Mouse (Mus musculus) lung, postnatal 36 days (tissue): ENCODE results near the gene Bsdc1.
A peak's percentile ranks its signal among the peaks of the same experiment; 100 is the strongest.
"Not testable (repeated sequence)": the region's sequence is repeated elsewhere in the genome, so short reads cannot be mapped to it uniquely, and the experiment has no call there.

Source experiments
- DNase-seq: peaks from one replicate; pipeline ENCODE4 v3.0.0; 2022; ENCODE audit warnings: mixed read lengths

The Bsdc1 gene

GRCm38 (mm10) chr4:129461183-129461960, at the start of gene Bsdc1:
Bsdc1 (plus strand) TSS chr4:129461581.
- peak; percentile 100 for DNase-seq

DNA sequence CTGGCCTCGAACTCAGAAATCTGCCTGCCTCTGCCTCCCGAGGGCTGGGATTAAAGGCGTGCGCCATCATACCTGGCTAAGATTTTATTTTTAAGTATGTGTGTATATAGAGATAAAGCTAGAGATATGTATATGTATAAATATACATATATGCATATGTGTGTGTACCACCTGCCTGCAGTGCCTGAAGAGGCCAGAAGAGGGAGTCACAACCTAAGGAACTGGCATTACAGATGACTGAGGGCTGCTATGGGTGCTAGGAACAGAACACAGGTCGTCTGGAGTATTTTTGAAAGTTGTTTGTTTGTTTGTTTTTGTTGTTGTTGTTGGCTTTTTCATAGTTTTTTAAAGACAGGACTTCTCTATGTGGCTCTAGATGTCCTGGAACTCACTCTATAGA, 45.5 kb upstream of the Bsdc1 start:
- DNase-seq = no peak

GRCm38 (mm10) chr4:129416478-129416877, 44.9 kb upstream of the Bsdc1 start:
- DNase-seq = no peak

GRCm38 (mm10) chr4:129418321-129418720, 43.1 kb upstream of the Bsdc1 start:
- no peak for DNase-seq

DNA sequence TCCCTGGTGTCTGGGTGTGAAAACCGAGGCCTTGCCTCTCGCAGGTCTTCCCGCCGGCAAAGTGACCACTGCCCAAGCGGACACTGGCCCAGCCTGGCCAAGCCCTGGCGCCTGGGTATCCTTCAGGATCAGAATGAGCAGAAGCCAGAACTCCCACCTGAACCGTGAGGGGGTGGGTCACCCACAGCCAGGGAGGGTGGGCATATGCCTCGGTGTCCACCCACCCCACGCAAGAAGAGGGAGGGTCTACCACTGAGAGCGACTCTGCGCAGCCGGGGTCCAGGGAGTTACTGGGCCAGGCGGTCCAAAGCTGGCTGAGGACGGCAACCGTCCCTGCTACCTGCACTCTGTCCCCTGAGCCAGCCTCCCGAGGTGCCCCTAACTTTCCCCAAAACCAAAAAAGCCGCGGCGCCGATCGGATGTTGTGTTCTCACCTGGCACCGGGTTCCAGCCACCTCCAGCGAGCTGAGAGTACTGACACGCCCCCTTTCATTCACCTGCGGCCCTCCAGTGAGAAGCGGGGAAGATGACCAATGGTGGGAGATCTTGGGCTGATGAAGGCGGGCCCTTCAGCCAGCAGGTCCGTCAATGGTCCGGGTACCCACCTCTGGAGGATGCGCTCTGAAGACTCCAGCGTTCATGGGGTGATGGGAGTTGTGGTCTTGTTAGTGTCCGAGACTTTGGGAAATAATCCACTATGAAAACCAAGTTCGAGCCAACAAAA, 20.9 kb upstream of the Bsdc1 start, which contains the start of gene Zbtb8b:
Gene Zbtb8b (minus strand): TSS at position 514 of the 724 bp plus-strand sequence.
- peak; percentile 76 for DNase-seq

DNA sequence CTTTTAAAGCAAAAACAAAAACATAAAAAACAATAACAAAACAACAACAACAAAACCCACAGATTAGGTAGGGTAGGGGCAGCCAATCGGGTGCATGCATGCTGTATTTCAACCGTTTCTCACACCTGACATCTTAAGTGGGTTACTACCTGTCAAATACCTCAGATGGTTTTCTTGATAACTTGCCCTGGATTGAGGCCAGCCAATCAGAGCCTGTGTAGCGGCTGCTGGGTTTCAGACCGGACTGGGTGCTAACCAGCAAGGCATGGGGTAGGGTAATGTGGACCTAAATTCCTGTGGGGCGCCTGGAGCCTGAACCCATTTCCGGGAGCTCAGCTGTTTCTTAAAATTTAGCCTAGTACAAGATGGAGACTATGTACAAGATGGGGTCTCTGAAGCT, 20.2 kb upstream of the Bsdc1 start:
- peak; percentile 15 for DNase-seq

DNA sequence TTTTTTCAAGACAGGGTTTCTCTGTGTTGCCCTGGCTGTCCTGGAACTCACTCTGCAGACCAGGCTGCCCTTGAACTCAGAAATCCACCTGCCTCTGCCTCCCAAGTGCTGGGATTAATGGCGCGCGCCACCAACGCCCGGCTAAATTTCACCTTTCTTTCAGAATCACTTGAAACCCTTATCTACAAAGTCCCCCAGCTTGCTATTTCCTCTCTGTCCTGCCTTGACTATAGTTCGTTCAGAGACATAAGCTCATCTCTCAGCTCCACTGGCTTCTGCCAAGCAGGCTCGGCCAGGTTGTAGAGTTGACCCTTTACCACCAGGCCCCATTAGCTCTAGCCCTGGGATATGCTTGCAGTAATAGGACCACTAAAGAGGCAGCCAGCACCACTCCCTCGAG, 14.0 kb upstream of the Bsdc1 start:
- no peak for DNase-seq

DNA sequence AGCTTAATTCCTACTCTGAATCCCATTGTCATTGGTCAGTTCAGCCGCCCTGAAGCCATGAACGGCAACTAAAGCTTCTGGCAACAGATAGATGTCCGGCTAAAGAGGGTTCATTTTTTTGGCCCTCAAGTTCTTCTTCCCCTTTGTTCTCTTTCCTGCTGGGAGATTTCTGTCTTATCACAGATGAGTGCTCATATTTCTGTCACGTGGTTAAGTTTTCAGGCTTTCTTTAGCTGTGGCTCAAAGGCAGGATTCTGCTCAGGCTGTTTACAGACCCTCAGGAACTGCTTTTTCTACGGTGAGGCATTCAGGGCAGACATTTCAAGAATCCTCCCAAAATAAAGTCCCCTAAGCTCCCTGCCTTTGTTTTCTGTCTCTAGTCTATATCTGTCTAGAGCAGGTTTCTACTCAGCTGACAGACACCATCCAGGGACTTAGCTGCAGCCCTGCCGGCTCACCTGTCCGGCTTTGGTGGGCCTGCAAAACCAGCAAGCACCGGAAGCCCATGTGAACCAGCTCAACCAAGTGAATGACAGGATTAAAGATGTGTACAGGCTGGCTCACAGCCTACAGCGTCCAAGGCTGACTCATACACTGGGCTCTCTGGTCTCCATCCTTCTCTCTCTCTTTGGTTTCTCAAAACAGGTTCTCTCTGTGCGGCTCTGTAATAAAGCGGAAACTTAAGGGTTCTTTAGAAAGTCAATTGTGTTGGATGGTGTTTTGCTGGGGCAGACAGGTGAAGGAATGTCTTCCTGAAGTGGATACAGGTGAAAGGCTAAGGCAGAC, 13.4 kb upstream of the Bsdc1 start:
- DNase-seq = no peak

- no peak for DNase-seq
Observed at GRCm38 (mm10) chr4:129448713-129449112, 12.7 kb upstream of the Bsdc1 start.

GRCm38 (mm10) chr4:129450851-129451250, 10.5 kb upstream of the Bsdc1 start:
- DNase-seq = no peak

DNA sequence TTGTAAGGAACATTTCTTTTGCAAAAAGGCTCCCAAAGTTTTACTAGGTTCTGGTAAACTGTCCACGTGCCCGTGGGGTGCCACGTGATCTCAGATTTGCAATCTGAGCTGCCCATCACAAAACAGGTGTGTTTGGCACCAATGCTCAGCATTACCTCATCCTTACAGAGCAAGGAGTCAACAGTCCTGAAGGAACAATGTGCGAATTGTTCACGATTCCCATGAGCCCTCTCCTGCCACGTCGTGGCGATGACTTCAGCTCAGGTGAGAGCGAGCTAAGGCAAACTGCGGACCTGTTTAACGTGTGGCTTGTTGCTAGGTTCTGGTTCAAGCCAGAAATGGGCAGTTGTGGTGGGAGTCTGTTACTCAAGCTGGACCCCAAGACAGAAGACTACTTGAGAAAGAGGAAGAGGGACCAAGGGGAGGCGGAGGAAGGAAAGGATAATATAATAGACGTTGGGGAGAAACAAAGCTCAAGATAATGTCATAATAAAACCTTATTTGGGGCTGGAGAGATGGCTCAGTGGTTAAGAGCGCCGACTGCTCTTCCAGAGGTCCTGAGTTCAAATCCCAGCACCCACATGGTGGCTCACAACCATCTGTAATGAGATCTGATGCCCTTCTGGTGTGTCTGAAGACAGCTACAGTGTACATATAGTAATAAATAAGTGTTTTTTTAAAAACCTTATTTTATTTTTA, 9.8 kb upstream of the Bsdc1 start:
- DNase-seq = no peak

DNA sequence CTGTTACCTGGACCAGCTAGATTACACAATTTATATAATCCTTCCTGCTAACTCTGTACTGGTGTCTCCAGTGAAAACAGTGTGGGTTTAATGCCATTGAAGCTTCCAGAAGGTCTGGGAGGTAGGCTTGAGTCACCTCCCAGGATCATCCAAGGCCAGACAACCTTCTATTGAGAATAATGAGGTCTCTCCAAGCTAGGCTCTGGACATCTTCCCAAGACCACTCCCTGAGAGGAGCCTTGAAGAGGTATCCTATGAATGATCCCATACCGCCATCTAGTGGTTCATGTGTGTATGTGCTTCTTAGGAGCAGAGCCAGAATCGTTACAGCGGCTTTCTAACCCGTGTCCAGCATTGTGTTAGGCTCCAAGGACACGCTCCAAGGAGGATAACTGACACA, 6.1 kb upstream of the Bsdc1 start:
- DNase-seq = peak; percentile 88

- no peak for DNase-seq
Observed at GRCm38 (mm10) chr4:129456126-129456525, 5.3 kb upstream of the Bsdc1 start.

- DNase-seq = not testable (repeated sequence)
Observed at GRCm38 (mm10) chr4:129457311-129457710, 4.1 kb upstream of the Bsdc1 start.

- DNase-seq = no peak
Observed at GRCm38 (mm10) chr4:129459726-129460125, 1.7 kb upstream of the Bsdc1 start.

- DNase-seq = no peak
Observed at GRCm38 (mm10) chr4:129460827-129461182, 576 bp upstream of the Bsdc1 start.

- DNase-seq = no peak
Observed at GRCm38 (mm10) chr4:129462118-129462517, 737 bp downstream of the Bsdc1 start.

DNA sequence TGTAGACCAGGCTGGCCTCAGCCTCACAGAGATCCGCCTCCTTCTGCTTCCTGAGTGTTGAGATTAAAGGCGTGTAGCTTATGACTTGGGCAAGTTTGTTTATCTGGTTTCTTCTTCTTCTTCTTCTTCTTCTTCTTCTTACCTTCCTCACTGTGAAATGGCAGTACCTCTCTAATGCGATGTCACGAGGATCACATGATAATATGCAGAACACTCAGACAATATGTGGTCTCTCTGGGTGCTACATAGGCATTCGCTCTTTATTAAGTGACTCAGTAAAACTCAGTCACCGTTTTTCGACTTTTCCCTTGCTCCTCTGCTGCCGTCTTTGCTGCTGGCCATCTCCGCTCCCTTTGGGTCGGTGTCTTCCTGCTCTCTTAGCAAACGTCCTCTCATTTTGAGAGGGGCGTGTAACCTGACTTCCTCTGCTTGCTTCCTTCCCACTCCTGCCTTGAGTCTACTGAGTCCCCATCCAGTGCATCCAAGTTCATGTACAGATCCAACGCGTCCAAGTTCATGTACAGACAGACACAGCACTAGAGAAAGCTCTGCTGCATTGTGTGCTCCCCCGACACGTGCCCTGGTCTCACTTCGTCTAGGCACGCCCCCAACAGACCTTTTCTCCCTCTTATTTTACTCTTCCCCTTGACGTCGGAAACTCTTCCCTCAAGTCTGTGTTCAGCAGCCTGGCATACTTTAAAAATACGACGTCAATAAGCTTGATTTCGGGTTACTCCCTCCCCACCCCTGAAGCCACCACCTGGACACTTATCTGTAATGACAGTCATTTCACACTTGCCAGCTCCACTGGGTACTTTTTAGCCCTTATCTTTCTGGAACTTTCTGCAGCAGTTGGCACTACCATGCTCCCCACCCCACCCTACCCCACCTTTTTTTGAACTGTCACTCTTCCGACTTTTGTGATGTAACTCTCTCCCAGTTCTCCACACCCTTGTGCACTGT, 2.0 kb downstream of the Bsdc1 start:
- DNase-seq = no peak

- no peak for DNase-seq
Observed at GRCm38 (mm10) chr4:129464286-129464815, 3.0 kb downstream of the Bsdc1 start.

DNA sequence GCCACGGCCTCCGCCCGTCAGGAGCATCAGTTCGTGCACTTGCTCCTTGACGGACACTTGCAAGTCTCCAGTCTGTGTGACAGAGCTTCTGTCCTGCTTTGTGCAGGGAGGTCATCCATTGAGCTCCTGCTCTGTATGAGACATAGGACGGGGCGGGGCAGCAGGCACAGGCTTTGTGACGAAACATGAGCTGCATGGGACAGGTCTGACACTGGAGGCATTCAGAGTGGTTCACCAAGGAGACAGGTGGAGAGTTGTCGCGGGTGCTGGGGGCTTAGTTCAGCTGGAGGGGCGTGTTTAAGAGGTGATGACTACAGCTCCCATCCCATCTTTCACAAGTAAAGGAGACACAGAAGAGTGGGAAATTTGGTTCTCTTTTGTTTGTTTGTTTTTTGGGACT, 14.7 kb downstream of the Bsdc1 start:
- no peak for DNase-seq

DNA sequence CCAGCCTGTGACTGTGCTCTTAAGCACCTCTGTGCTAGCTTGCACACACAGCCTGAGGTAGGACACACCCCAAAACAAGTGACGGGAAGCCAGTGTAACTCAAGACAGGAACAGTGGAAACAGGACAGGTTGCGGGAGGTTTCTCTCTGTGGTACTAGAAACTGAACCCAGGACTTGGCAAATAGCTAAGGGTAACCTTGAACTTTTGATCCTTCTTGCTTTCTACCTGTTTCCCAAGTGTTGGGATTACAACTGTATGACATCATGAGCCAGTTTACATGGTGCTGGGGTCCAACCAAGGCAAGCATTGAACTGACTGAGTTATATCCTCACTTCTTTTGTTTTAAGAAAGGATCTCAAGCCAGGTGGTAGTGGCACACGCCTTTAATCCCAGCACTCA, 18.5 kb downstream of the Bsdc1 start:
- DNase-seq = no peak
